Mouse (Mus musculus) limb, embryonic 10.5 days (tissue): ENCODE results near the gene Flnb. TPM values are rescaled to one million over a fixed set of nuclear protein-coding genes. Genes with fewer than 3 reads are reported as not detected.

Source experiments
- polyA plus RNA-seq: library from polyadenylated mRNA; unstranded; fragments of >200 nt; fragmentation: Nextera tagmentation; extraction: Ambion mirVana; gene quantifications from 2 replicates; pipeline ENCODE4 v1.2.1, GENCODE M21; 2016

Flnb gene
- polyA plus RNA-seq, 1 experiment from 2014 or later: 31.3 TPM

Other genes starting within 250 kb of the Flnb start
- 0.30 and 0.99 TPM in 2 replicates for gene Gm3558, start 249.4 kb upstream of the Flnb start, polyA plus RNA-seq
- not detected in 2 replicates for gene Gm10338, start 222.4 kb upstream of the Flnb start, polyA plus RNA-seq
- gene Gm10128, start 174.0 kb upstream of the Flnb start, polyA plus RNA-seq: not detected in 2 replicates
- not detected in 2 replicates for gene Gm26661, start 26.4 kb upstream of the Flnb start, polyA plus RNA-seq
- gene Gm45521, start 139.3 kb downstream of the Flnb start, polyA plus RNA-seq: not detected in 2 replicates
- gene Dnase1l3, start 176.6 kb downstream of the Flnb start, polyA plus RNA-seq: not detected in 2 replicates
- 13.8 and 20.9 TPM in 2 replicates for gene Abhd6, start 184.9 kb downstream of the Flnb start, polyA plus RNA-seq